Mouse (Mus musculus) liver, embryonic 14.5 days (tissue): Measurements from ENCODE around the gene Cnpy4.

Source experiments
- CTCF ChIP-seq: IDR thresholded peaks from 2 replicates; pipeline ENCODE4 v1.5.1; 2016; ENCODE audit warnings: antibody characterized with exemption, low read depth, control low read depth
- EP300 ChIP-seq: IDR thresholded peaks from 2 replicates; pipeline ENCODE4 v1.6.1; 2016; ENCODE audit warnings: antibody characterized with exemption, low read depth

DNA sequence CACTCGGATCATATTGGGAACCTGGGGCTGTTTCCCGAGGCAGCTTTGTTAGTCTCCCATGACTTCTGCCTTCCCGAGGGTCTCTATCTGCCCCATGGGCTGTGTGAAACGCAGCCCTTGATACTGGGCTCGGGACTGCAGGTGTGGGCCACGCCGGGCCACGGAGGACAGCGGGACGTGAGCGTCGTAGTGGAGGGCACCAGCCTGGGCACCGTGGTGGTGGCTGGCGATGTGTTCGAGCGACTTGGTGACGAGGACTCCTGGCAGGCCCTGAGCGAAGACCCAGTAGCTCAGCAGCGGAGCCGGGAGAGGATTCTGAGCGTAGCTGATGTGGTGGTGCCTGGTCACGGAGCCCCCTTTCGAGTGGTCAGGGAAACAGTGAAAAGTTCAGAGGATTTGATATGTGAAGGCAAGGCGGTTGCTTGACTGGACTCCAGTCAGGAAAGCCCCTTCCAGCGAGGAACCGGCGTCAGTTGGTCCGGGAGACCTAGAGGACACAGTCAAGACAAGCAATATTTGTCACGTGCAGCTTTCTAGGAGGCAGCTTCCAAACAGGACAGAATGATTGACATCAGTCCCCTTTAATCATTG lies 7.6 kb downstream of the Cnpy4 start:
- TF ChIP-seq CTCF (no peak), EP300 (no peak)
